ENCODE assay signal across 25 mouse cellular contexts in the genomic region with DNA sequence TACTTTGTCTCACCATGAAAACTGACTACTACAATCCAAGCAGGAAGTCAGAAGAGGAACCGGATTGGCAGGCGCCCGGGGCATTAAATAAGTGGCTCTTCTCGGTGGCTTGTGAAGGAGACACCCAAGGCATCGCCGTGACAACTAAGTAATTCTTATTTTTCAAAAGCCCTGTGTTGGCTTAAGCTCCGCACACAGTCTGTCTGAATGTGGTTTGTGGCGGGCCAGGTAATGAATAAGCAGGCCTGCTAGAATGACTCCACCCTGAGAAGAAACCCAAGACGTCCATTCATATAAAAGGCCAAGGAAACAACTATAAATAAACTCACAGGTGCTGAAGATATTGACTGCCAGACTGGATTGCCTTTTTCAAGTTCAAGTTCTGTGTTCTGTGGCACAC. TPM values are rescaled to one million over a fixed set of nuclear protein-coding genes. Genes with fewer than 3 reads are reported as not detected.
DNase-seq lines count a peak whose midpoint lies in the region; ATAC-seq lines count a peak whose summit lies in the region.
"Had no signal": no experiment of that assay in that cellular context is flagged by ENCODE, and none has a peak within 500 bp of the region (broad histone marks: within the 10 kb centered on the region; RNA-seq: fewer than 3 reads in every experiment).

No protein-coding gene starts in this region.

- peaks cover 81% of the 10 kb centered on the region for H3K4me1 ChIP-seq in erythroblast, embryonic 14.5 days (ENCODE audit: control insufficient read depth)
- H3K4me1 ChIP-seq in limb, embryonic 10.5 days = peaks cover 39% of the 10 kb centered on the region
- peaks cover 76% of the 10 kb centered on the region for H3K4me1 ChIP-seq in liver, embryonic 15.5 days (replicated peaks)
- peaks cover 11% of the 10 kb centered on the region for H3K4me1 ChIP-seq in forebrain, embryonic 12.5 days

- peaks cover 25% of the 10 kb centered on the region for H3K36me3 ChIP-seq in erythroblast, embryonic 14.5 days (ENCODE audit: control insufficient read depth)
- H3K36me3 ChIP-seq in limb, embryonic 10.5 days = no peaks in the 10 kb centered on the region
- H3K36me3 ChIP-seq in liver, embryonic 15.5 days (replicated peaks) = no peaks in the 10 kb centered on the region
- no peaks in the 10 kb centered on the region for H3K36me3 ChIP-seq in forebrain, embryonic 12.5 days (replicated peaks)
- H3K36me3 ChIP-seq: embryonic facial prominence, embryonic 13.5 days; G1E; heart, embryonic 15.5 days; lung, embryonic 15.5 days; neural tube, embryonic 12.5 days had no signal

- no peak for ATAC-seq in erythroblast, adult 5-6 weeks (replicated peaks; ENCODE audit: low FRiP score, poor library complexity, severe bottlenecking)
- no peak for ATAC-seq in liver, embryonic 15.5 days (ENCODE audit: insufficient read depth)
- ATAC-seq in forebrain, embryonic 12.5 days (ENCODE audit: low FRiP score) = no peak
- no peak for ATAC-seq in frontal cortex, adult (ENCODE audit: low TSS enrichment)
- ATAC-seq: forebrain, embryonic 16.5 days; hindbrain, embryonic 16.5 days; intestine, postnatal 0 days; Patski had no signal

- no peaks in the 10 kb centered on the region for H3K9me3 ChIP-seq in erythroblast, embryonic 14.5 days (ENCODE audit: control insufficient read depth, low read length)
- no peaks in the 10 kb centered on the region for H3K9me3 ChIP-seq in limb, embryonic 10.5 days (replicated peaks)
- no peaks in the 10 kb centered on the region for H3K9me3 ChIP-seq in liver, embryonic 15.5 days (replicated peaks)
- no peaks in the 10 kb centered on the region for H3K9me3 ChIP-seq in forebrain, embryonic 12.5 days
- H3K9me3 ChIP-seq: embryonic facial prominence, embryonic 13.5 days; G1E; heart, embryonic 15.5 days; lung, embryonic 15.5 days; neural tube, embryonic 12.5 days had no signal

- H3K4me3 ChIP-seq in erythroblast, embryonic 14.5 days (replicated peaks) = peak overlapping the region; percentile 99
- H3K4me3 ChIP-seq in limb, embryonic 10.5 days = no peak overlapping the region
- H3K4me3 ChIP-seq in liver, embryonic 15.5 days (replicated peaks) = peak overlapping the region; percentile 45
- H3K4me3 ChIP-seq in forebrain, embryonic 12.5 days (replicated peaks) = no peak overlapping the region
- H3K4me3 ChIP-seq: embryonic facial prominence, embryonic 13.5 days; heart, embryonic 15.5 days; lung, embryonic 15.5 days; neural tube, embryonic 12.5 days had no signal

- peak; percentile 35 for DNase-seq in 416B (ENCODE audit: low read depth)
- no peak for DNase-seq in limb, embryonic 10.5 days (ENCODE audit: low spot score)
- no peak for DNase-seq in frontal cortex, postnatal 14 days (ENCODE audit: low spot score in 2 of 2)
- DNase-seq: adrenal gland, postnatal 36 days; cerebellum, adult 11-12 months; cerebellum, postnatal 14 days; kidney, postnatal 36 days; midbrain, embryonic 14.5 days; right cerebral cortex, postnatal 25 days; spleen, adult 18-20 months; thymus, postnatal 25 days had no signal

- H3K4me2 ChIP-seq in liver, embryonic 15.5 days = peak overlapping the region; percentile 91
- H3K4me2 ChIP-seq in forebrain, embryonic 12.5 days = no peak overlapping the region
- H3K4me2 ChIP-seq: embryonic facial prominence, embryonic 13.5 days; heart, embryonic 15.5 days; lung, embryonic 15.5 days; neural tube, embryonic 12.5 days had no signal

- 85% methylated on average over 9 of the region's 9 CpGs for WGBS in limb, embryonic 10.5 days
- WGBS in liver, embryonic 15.5 days (ENCODE audit: insufficient replicate concordance) = 30% methylated on average over 9 of the region's 9 CpGs
- 62% methylated on average over 9 of the region's 9 CpGs for WGBS in forebrain, embryonic 12.5 days

- peak overlapping the region; percentile 64 for H3K27ac ChIP-seq in limb, embryonic 10.5 days
- peak overlapping the region; percentile 98 for H3K27ac ChIP-seq in liver, embryonic 15.5 days (replicated peaks)
- H3K27ac ChIP-seq in forebrain, embryonic 12.5 days = no peak overlapping the region
- H3K27ac ChIP-seq: embryonic facial prominence, embryonic 13.5 days; heart, embryonic 15.5 days; lung, embryonic 15.5 days; neural tube, embryonic 12.5 days had no signal

- no peaks in the 10 kb centered on the region for H3K27me3 ChIP-seq in erythroblast, embryonic 14.5 days (ENCODE audit: control insufficient read depth)
- H3K27me3 ChIP-seq in limb, embryonic 10.5 days (ENCODE audit: low read depth, poor library complexity, severe bottlenecking) = no peaks in the 10 kb centered on the region
- H3K27me3 ChIP-seq in liver, embryonic 15.5 days = no peaks in the 10 kb centered on the region
- 0 out of 2 replicates have a peak, but pooled peaks cover 12% of the 10 kb centered on the region for H3K27me3 ChIP-seq in forebrain, embryonic 12.5 days
- H3K27me3 ChIP-seq: embryonic facial prominence, embryonic 13.5 days; heart, embryonic 15.5 days; lung, embryonic 15.5 days; neural tube, embryonic 12.5 days; Patski had no signal

- peak overlapping the region; percentile 54 for H3K9ac ChIP-seq in liver, embryonic 15.5 days
- H3K9ac ChIP-seq in forebrain, embryonic 12.5 days = no peak overlapping the region
- H3K9ac ChIP-seq: embryonic facial prominence, embryonic 13.5 days; heart, embryonic 15.5 days; lung, embryonic 15.5 days; neural tube, embryonic 12.5 days had no signal

RNA-seq across cellular contexts. Expression of a gene that starts 3.5 kb away (rescaled TPM):
- polyA plus RNA-seq in erythroblast, embryonic 14.5 days (2012) = 11.4 and 12.1 TPM in 2 replicates
- total RNA-seq in erythroblast, adult 5-6 weeks (2015; ENCODE audit: low replicate concordance) = 20.1 and 24.0 TPM in 2 replicates
- 21.0 and 25.6 TPM in 2 replicates for total RNA-seq in erythroblast, adult 5-6 weeks (2017; ENCODE audit: low replicate concordance)
- polyA plus RNA-seq in limb, embryonic 10.5 days (2016; fragmentation: Nextera tagmentation; extraction: Ambion mirVana) = 33.3 and 42.3 TPM in 2 replicates
- polyA plus RNA-seq in liver, embryonic 15.5 days (2015; fragmentation: Nextera tagmentation; extraction: Ambion mirVana) = 24.2 and 25.9 TPM in 2 replicates
- 12.9 and 13.6 TPM in 2 replicates for polyA plus RNA-seq in forebrain, embryonic 12.5 days (2016; fragmentation: Nextera tagmentation; extraction: Ambion mirVana)

RNA-seq across cellular contexts. Expression of a gene that starts 33.9 kb away (rescaled TPM):
- 2.0 and 2.9 TPM in 2 replicates for polyA plus RNA-seq in erythroblast, embryonic 14.5 days (2012)
- 30.0 and 33.6 TPM in 2 replicates for total RNA-seq in erythroblast, adult 5-6 weeks (2015; ENCODE audit: low replicate concordance)
- 20.4 and 23.6 TPM in 2 replicates for total RNA-seq in erythroblast, adult 5-6 weeks (2017; ENCODE audit: low replicate concordance)
- 290 and 338 TPM in 2 replicates for polyA plus RNA-seq in limb, embryonic 10.5 days (2016; fragmentation: Nextera tagmentation; extraction: Ambion mirVana)
- polyA plus RNA-seq in liver, embryonic 15.5 days (2015; fragmentation: Nextera tagmentation; extraction: Ambion mirVana) = 108 and 113 TPM in 2 replicates
- 413 and 445 TPM in 2 replicates for polyA plus RNA-seq in forebrain, embryonic 12.5 days (2016; fragmentation: Nextera tagmentation; extraction: Ambion mirVana)

Comparison
In these comparisons a context has a peak if more than half of its experiments do, and no peak if none do; other contexts are left out.
1. H3K4me3 ChIP-seq: peak in erythroblast, embryonic 14.5 days (single experiment) and liver, embryonic 15.5 days (single experiment); none in limb, embryonic 10.5 days (single experiment) and forebrain, embryonic 12.5 days (single experiment).
2. RNA of a gene that starts 33.9 kb away (polyA plus RNA-seq): 413 to 445 TPM in forebrain, embryonic 12.5 days, 290 to 338 TPM in limb, embryonic 10.5 days and 108 to 113 TPM in liver, embryonic 15.5 days; 2.0 to 2.9 TPM in erythroblast, embryonic 14.5 days; every median in the first group is over 10 times any median in the second.